ENCODE assay signal across 15 mouse cellular contexts in the genomic region with DNA sequence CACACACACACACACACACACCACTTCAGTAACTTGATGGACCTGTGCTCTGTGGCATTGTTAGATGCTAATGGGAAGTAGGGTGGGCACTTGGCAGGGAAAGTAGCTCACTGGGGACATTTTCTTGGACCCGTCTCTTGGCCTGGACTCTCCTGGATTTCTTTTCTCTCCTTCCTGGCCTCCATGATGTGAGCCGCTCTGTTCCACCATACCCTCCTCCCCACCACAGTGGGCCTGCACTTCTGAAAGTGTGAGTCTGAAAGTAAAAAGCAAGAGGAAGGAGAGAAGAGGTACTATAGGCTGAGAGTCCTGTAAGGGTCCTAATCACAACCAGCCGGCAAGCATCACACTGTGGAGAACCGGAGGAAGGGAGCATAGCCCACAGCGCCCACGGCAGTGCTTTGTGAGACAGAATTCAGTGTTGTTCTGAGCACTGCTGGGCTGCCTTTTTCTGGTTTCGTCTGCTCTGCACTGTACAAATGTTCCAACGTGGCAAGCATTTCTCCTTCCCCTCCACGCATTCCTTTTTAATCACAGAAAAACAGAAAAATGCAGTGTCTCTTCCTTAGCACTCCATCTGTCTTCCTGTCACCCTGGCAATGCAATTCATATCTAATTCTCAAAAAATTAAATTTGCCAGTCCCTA. TPM values are rescaled to one million over a fixed set of nuclear protein-coding genes. Genes with fewer than 3 reads are reported as not detected.
DNase-seq lines count a peak whose midpoint lies in the region; TF ChIP-seq lines count a peak whose summit lies in the region.
"Had no signal": no experiment of that assay in that cellular context is flagged by ENCODE, and none has a peak within 500 bp of the region (broad histone marks: within the 10 kb centered on the region; RNA-seq: fewer than 3 reads in every experiment).

No protein-coding gene starts in this region.

- intact Hi-C loops in left cerebral cortex, adult 2 months (cut with DNase I), result loop anchor here (2.0 kb wide), 1 partner anchor 77 kb away; no protein-coding TSS in a partner anchor
- intact Hi-C loops in left cerebral cortex, postnatal 36 days (cut with DNase I), result no loop called here
- intact Hi-C loops in heart, postnatal 14 days (cut with DNase I), result no loop called here

- no peaks in the 10 kb centered on the region for H3K27me3 ChIP-seq in cerebellum, adult 2 months (ENCODE audit: control insufficient read depth, insufficient read depth, low read length)
- H3K27me3 ChIP-seq: heart, embryonic 15.5 days; limb, embryonic 12.5 days had no signal

- no peak overlapping the region for H3K4me3 ChIP-seq in left cerebral cortex, adult 2 months
- H3K4me3 ChIP-seq in cortical plate, adult 2 months (ENCODE audit: insufficient read depth, low read length), result no peak overlapping the region
- no peak overlapping the region for H3K4me3 ChIP-seq in cerebellum, adult 2 months (replicated peaks; ENCODE audit: insufficient read depth, low read depth, low read length)
- H3K4me3 ChIP-seq: heart, embryonic 15.5 days; limb, embryonic 12.5 days had no signal

- H3K4me1 ChIP-seq in cortical plate, adult 2 months (ENCODE audit: control insufficient read depth, insufficient read depth, low read length), result peaks cover 1% of the 10 kb centered on the region; the same call in 1 of the 2 replicates
- H3K4me1 ChIP-seq in cerebellum, adult 2 months (ENCODE audit: control insufficient read depth, insufficient read depth, low read length), result no peaks in the 10 kb centered on the region
- H3K4me1 ChIP-seq: heart, embryonic 15.5 days; limb, embryonic 12.5 days had no signal

- peak overlapping the region; percentile 73 for H3K27ac ChIP-seq in left cerebral cortex, adult 2 months
- H3K27ac ChIP-seq in cortical plate, adult 2 months (ENCODE audit: insufficient read depth, low read length), result peak overlapping the region; percentile 49; the same call in 1 of the 2 replicates
- H3K27ac ChIP-seq in cerebellum, adult 2 months (ENCODE audit: insufficient read depth, low read length), result no peak overlapping the region
- H3K27ac ChIP-seq: heart, embryonic 15.5 days; limb, embryonic 12.5 days had no signal

- 69% methylated on average over 9 of the region's 9 CpGs for WGBS in cerebellum, adult 2 months

- TF ChIP-seq CTCF in left cerebral cortex, adult 2 months (IDR thresholded peaks at IDR 0.05), result no peak
- no peak for TF ChIP-seq CTCF in cortical plate, adult 2 months (IDR thresholded peaks at IDR 0.05; ENCODE audit: extremely low read depth, insufficient read depth, low read length)
- TF ChIP-seq CTCF in cerebellum, adult 2 months (IDR thresholded peaks at IDR 0.05; ENCODE audit: borderline replicate concordance, insufficient read depth, low read depth, low read length), result no peak

- no peak for TF ChIP-seq POLR2A in cortical plate, adult 2 months (IDR thresholded peaks at IDR 0.05; ENCODE audit: extremely low read depth, insufficient read depth, low read length)
- no peak for TF ChIP-seq POLR2A in cerebellum, adult 2 months (IDR thresholded peaks at IDR 0.05; ENCODE audit: borderline replicate concordance, insufficient read depth, low read length)

- DNase-seq in left cerebral cortex, adult 2 months (ENCODE audit: extremely low spot score in 1 of 2, low spot score in 2 of 2), result no peak
- no peak for DNase-seq in left cerebral cortex, adult 8-10 months (ENCODE audit: low spot score in 2 of 2)
- peak; percentile 65 for DNase-seq in layer of hippocampus, adult 11-12 months (ENCODE audit: low spot score)
- peak; percentile 21 to 33 for DNase-seq in left cerebral cortex, postnatal 36 days (ENCODE audit: low spot score in 2 of 2)
- DNase-seq in cerebellum, adult 2 months, result no peak
- no peak for DNase-seq in heart, postnatal 14 days
- DNase-seq: cerebellum, postnatal 25 days; gastrocnemius, postnatal 36 days; liver, postnatal 0 days; thymus, adult 18-20 months had no signal

RNA-seq across cellular contexts. Expression of a gene that starts 26.6 kb away (rescaled TPM):
- not detected for total RNA-seq in left cerebral cortex, adult 2 months (2021)
- total RNA-seq in left cerebral cortex, adult 8-10 months (2022), result 1 to 10 TPM in 2 of 4 experiments, not detected in 2; 3.1 to 3.7 TPM
- polyA plus RNA-seq in cortical plate, adult 2 months (2012; rRNA removed), result not detected in 2 replicates
- not detected for total RNA-seq in left cerebral cortex, postnatal 36 days (2021)
- polyA plus RNA-seq in cerebellum, adult 2 months (2012; rRNA removed), result not detected in 2 replicates
- not detected for total RNA-seq in heart, postnatal 14 days (2021)
- total RNA-seq: gastrocnemius, postnatal 36 days had no signal
- polyA plus RNA-seq: heart, embryonic 15.5 days; inflammation-experienced regulatory T-cells, adult 6 months; limb, embryonic 12.5 days; liver, postnatal 0 days; midbrain, embryonic 11.5 days had no signal

RNA-seq across cellular contexts. Expression of a gene that starts 34.1 kb away (rescaled TPM):
- 10 to 100 TPM; 10.8 to 11.2 TPM for total RNA-seq in left cerebral cortex, adult 2 months (2021)
- total RNA-seq in left cerebral cortex, adult 8-10 months (2022), result 100 to 1,000 TPM in 2 of 4 experiments, 10 to 100 TPM in 2; 27.2 to 188 (median 81.4) TPM
- 10.7 and 14.8 TPM in 2 replicates for polyA plus RNA-seq in cortical plate, adult 2 months (2012; rRNA removed)
- total RNA-seq in left cerebral cortex, postnatal 36 days (2021), result 10 to 100 TPM in 1 of 2 experiments, 1 to 10 TPM in 1; 8.3 to 11.4 TPM
- 8.5 and 10.2 TPM in 2 replicates for polyA plus RNA-seq in cerebellum, adult 2 months (2012; rRNA removed)
- total RNA-seq in heart, postnatal 14 days (2021), result 10 to 100 TPM; 17.9 to 21.3 TPM
- polyA plus RNA-seq: limb, embryonic 12.5 days; midbrain, embryonic 11.5 days had no signal

RNA-seq across cellular contexts. Expression of a gene that starts 58.9 kb away (rescaled TPM):
- total RNA-seq in left cerebral cortex, adult 2 months (2021), result 10 to 100 TPM; 54.8 to 61.5 TPM
- 10 to 100 TPM; 45.3 to 49.5 (median 47.7) TPM for total RNA-seq in left cerebral cortex, adult 8-10 months (2022)
- 80.0 and 80.7 TPM in 2 replicates for polyA plus RNA-seq in cortical plate, adult 2 months (2012; rRNA removed)
- total RNA-seq in left cerebral cortex, postnatal 36 days (2021), result 10 to 100 TPM; 50.2 to 58.6 TPM
- polyA plus RNA-seq in cerebellum, adult 2 months (2012; rRNA removed), result 52.9 TPM in 2 replicates
- total RNA-seq in heart, postnatal 14 days (2021), result 10 to 100 TPM; 10.7 to 13.5 TPM

RNA-seq across cellular contexts. Expression of a gene that starts 59.0 kb away (rescaled TPM):
- 10 to 100 TPM; 33.6 to 41.4 TPM for total RNA-seq in left cerebral cortex, adult 2 months (2021)
- total RNA-seq in left cerebral cortex, adult 8-10 months (2022), result 10 to 100 TPM; 31.8 to 37.2 (median 34.0) TPM
- 53.1 and 55.5 TPM in 2 replicates for polyA plus RNA-seq in cortical plate, adult 2 months (2012; rRNA removed)
- total RNA-seq in left cerebral cortex, postnatal 36 days (2021), result 10 to 100 TPM; 39.4 to 45.4 TPM
- polyA plus RNA-seq in cerebellum, adult 2 months (2012; rRNA removed), result 59.6 and 62.5 TPM in 2 replicates
- total RNA-seq in heart, postnatal 14 days (2021), result 10 to 100 TPM; 17.5 to 18.2 TPM

Comparison
In these comparisons a context has a peak if more than half of its experiments do, and no peak if none do; other contexts are left out.
1. DNase-seq: peak in layer of hippocampus, adult 11-12 months (single experiment) and left cerebral cortex, postnatal 36 days (2 of 2); none in left cerebral cortex, adult 2 months (0 of 2), left cerebral cortex, adult 8-10 months (0 of 2), cerebellum, adult 2 months (0 of 2) and heart, postnatal 14 days (0 of 2).